Mouse (Mus musculus) embryonic facial prominence, embryonic 12.5 days (tissue): ENCODE results near the gene Bank1. TPM values are rescaled to one million over a fixed set of nuclear protein-coding genes. Genes with fewer than 3 reads are reported as not detected.

Source experiments
- ATAC-seq: fragments of 200-750 bp; cut with Nextera tagmentation; 2 replicates; pipeline ENCODE4 v1.8.0; 2017; ENCODE audit not compliant: insufficient number of reproducible peaks, insufficient read depth, low FRiP score, low TSS enrichment
- H3K27ac ChIP-seq: fragments of 300-500 bp; sonication (generic); 2 replicates; pipeline ENCODE4 v1.5.1; 2016; ENCODE audit warnings: mild to moderate bottlenecking
- H3K27me3 ChIP-seq: fragments of 300-500 bp; sonication (generic); 2 replicates; pipeline ENCODE4 v1.6.1; 2016; ENCODE audit warnings: mild to moderate bottlenecking, moderate library complexity
- H3K36me3 ChIP-seq: fragments of 300-500 bp; sonication (generic); 2 replicates; pipeline ENCODE4 v1.6.1; 2016; ENCODE audit warnings: mild to moderate bottlenecking
- H3K4me1 ChIP-seq: fragments of 300-500 bp; sonication (generic); 2 replicates; pipeline ENCODE4 v1.6.1; 2016
- H3K4me2 ChIP-seq: fragments of 300-500 bp; sonication (generic); replicated peaks from 2 replicates; pipeline ENCODE4 v1.6.1; 2016; ENCODE audit warnings: mild to moderate bottlenecking, moderate library complexity
- H3K4me3 ChIP-seq: fragments of 300-500 bp; sonication (generic); 2 replicates; pipeline ENCODE4 v1.5.1; 2016; ENCODE audit warnings: mild to moderate bottlenecking
- H3K9ac ChIP-seq: fragments of 300-500 bp; sonication (generic); 2 replicates; pipeline ENCODE4 v1.6.1; 2016; ENCODE audit warnings: mild to moderate bottlenecking, moderate library complexity
- H3K9me3 ChIP-seq: fragments of 300-500 bp; sonication (generic); 2 replicates; pipeline ENCODE4 v1.6.1; 2016; ENCODE audit warnings: mild to moderate bottlenecking, moderate library complexity
- WGBS: fragments of 180-500 bp; shearing (Covaris S2); methylation state at CpG from one replicate; pipeline ENCODE4 v1.1.7; 2016; 5-methylcytosine and 5-hydroxymethylcytosine counted together
- polyA plus RNA-seq: library from polyadenylated mRNA; unstranded; fragments of >200 nt; fragmentation: Nextera tagmentation; extraction: Ambion mirVana; gene quantifications from 2 replicates; pipeline ENCODE4 v1.2.1, GENCODE M21; 2016

Bank1 gene
- polyA plus RNA-seq, 1 experiment from 2014 or later, result 0.65 TPM

DNA sequence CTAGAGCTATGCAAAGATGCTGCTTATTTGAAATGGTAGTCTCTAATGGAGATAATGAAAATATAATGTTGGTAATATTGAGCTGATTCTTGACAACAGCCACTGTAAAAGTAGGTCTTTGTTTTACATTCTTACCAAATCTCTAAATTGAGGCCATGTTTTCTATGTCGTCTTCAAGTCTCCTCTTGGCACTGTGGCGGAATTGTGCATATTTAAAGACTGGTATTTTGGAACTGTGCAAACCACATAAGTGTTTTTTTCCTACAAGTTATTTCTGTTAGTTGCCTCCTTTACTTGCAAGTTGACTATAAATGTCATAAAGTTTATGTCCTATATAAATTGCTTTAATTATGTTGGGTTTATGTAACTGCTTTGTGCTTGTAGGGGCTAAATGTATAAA is 280.5 kb downstream of the Bank1 start:
- Histone ChIP-seq H3K27ac (no peak overlapping the region), H3K4me1 (no peaks in the 10 kb centered on the region), H3K4me2 (no peak overlapping the region), H3K4me3 (no peak overlapping the region), H3K27me3 (no peaks in the 10 kb centered on the region), H3K9me3 (no peaks in the 10 kb centered on the region), H3K36me3 (no peaks in the 10 kb centered on the region), H3K9ac (no peak overlapping the region)
- 84% methylated on average over 2 of the region's 2 CpGs for WGBS
- ATAC-seq, result no peak

DNA sequence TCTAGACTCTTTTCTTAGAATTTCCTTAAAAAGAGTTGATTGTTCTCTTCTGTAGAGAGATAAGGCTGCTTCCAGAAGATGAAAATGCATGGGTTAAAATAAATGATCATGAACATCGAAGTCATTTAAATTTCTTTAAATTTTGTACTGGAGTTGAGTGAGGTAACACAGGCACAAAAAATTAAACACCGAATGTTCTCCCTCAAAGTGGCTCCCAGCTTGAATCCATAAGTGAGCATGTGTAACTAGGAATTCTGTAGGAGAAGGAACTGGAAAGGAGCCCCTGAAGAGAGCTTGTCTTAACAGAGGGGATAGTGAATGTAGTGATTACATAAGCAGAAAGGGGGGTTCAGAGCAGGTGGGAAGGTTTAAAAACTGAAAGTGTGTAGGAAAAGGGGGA is 285.8 kb downstream of the Bank1 start:
- Histone ChIP-seq H3K4me1 (no peaks in the 10 kb centered on the region), H3K4me3 (no peak overlapping the region), H3K9me3 (no peaks in the 10 kb centered on the region), H3K9ac (no peak overlapping the region), H3K36me3 (no peaks in the 10 kb centered on the region), H3K27ac (no peak overlapping the region), H3K4me2 (no peak overlapping the region), H3K27me3 (no peaks in the 10 kb centered on the region)
- 87% methylated on average over 2 of the region's 2 CpGs for WGBS
- ATAC-seq, result no peak

DNA sequence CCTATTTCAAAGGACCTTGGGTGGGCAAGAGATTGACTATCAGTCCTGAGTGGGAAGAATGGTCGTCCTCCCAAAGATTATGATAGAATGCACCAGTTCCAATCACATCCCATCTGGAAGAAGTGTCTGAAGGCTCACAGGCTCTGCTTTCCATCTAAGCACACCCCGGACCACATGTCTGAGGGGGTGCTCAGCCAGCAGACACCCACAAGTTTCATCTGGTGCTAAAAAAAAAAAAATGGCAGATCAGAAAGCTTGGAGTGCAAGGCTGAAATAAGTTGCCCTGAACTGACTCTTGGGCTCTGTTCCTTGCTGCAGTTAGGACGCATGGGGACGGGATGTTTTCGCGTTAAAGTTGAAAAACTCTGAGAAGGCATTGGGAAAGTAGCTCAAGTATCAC is 286.4 kb downstream of the Bank1 start:
- H3K4me2 ChIP-seq, result no peak overlapping the region
- WGBS, result 93% methylated on average over 6 of the region's 6 CpGs
- H3K9me3 ChIP-seq, result no peaks in the 10 kb centered on the region

DNA sequence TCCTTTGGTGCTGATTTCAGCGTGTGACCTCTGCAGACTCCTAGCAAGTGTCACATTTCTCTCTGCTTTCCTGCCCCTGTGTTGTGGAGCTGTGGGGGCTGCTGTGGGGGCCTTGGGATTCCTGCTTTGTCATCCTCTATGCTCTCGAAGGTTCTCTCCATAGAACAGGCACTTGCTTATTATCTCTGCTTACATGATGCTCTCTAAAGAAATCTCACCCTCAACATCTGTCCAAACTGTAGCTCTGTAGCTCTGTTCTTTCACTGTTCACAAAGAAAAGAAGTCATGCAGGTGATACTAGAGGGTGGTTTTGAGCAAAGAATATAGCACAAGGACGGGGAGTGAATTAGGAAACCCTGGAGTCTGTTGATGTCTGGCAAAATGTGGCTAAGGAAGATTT is 288.6 kb downstream of the Bank1 start:
- no peaks in the 10 kb centered on the region for H3K36me3 ChIP-seq

More for the DNA sequence above, 286.4 kb downstream of the Bank1 start:
- Histone ChIP-seq H3K36me3 (no peaks in the 10 kb centered on the region), H3K4me1 (no peaks in the 10 kb centered on the region), H3K27me3 (no peaks in the 10 kb centered on the region), H3K9ac (no peak overlapping the region), H3K4me3 (no peak overlapping the region), H3K27ac (no peak overlapping the region)
- ATAC-seq, result no peak

DNA sequence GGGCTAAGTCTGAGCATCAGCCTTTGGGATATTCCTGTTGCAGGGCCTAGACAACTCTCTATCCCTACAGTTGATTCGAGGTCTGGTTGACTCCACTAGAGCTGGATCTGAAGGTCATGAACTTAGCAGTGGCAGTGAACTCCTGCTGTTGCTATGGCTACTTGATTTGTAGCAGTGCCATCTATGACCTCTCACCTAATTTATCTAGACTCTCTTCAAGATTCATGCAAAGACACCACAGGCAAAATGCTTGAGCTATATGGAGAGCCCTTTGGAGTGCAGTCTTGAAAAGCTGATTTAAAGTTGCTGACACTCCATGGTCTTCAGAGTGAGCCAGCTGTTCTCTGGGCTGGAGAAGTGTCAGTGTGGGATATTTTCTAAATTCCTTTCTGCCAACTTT is 290.1 kb downstream of the Bank1 start:
- H3K4me2 ChIP-seq, result no peak overlapping the region
- H3K4me1 ChIP-seq, result no peaks in the 10 kb centered on the region
- ATAC-seq, result no peak
- no peak overlapping the region for H3K9ac ChIP-seq
- no peak overlapping the region for H3K27ac ChIP-seq
- no peaks in the 10 kb centered on the region for H3K9me3 ChIP-seq
- no peaks in the 10 kb centered on the region for H3K27me3 ChIP-seq
- no peak overlapping the region for H3K4me3 ChIP-seq
- no peaks in the 10 kb centered on the region for H3K36me3 ChIP-seq
- 64% methylated on average over 1 of the region's 1 CpGs for WGBS

More for the DNA sequence above, 288.6 kb downstream of the Bank1 start:
- Histone ChIP-seq H3K9me3 (no peaks in the 10 kb centered on the region), H3K4me3 (no peak overlapping the region), H3K4me2 (no peak overlapping the region), H3K27ac (no peak overlapping the region), H3K9ac (no peak overlapping the region), H3K4me1 (no peaks in the 10 kb centered on the region), H3K27me3 (no peaks in the 10 kb centered on the region)
- 35% methylated on average over 3 of the region's 3 CpGs for WGBS
- no peak for ATAC-seq

DNA sequence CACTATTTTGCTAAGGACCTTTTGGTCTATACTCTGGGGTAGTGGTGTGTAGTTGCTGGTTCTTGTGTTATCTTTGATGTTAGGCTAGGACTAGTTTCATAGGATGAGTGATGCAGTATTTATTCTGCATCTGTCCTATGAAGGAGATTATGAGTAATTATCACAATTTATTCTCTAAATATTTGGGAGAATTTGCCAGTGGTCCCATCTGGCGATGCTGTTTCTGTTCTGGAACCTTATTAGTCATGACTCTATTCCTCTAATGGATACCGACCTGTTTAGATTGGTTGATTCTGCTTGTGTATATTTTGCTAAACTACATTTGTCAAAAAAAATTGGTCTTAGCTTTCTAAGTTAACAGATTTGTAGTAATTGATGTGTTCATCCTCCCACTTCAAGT is 301.0 kb downstream of the Bank1 start:
- Histone ChIP-seq H3K4me2 (no peak overlapping the region), H3K27ac (no peak overlapping the region), H3K36me3 (no peaks in the 10 kb centered on the region), H3K9me3 (no peaks in the 10 kb centered on the region), H3K4me3 (no peak overlapping the region), H3K9ac (no peak overlapping the region), H3K4me1 (no peaks in the 10 kb centered on the region), H3K27me3 (no peaks in the 10 kb centered on the region)
- WGBS, result 89% methylated on average over 2 of the region's 2 CpGs
- ATAC-seq, result no peak

DNA sequence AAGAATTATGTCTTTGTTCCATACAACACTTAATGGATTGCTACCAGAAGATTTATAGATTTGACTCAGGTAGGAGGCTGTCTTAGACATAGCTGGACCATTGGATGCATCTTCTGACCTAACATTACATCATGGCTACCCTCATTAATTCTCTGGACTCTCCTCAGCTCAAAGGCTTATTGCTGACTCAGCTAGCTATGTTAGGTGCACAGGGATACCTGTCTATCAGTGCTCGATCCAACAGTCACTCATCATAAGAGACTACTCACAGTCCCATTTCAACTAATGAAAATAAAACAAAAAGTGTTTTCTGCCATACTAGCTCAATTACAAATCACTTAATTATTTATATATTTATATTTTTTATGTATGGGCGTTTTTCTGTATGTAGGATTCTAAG is 308.3 kb downstream of the Bank1 start:
- Histone ChIP-seq H3K27ac (no peak overlapping the region), H3K27me3 (no peaks in the 10 kb centered on the region), H3K4me3 (no peak overlapping the region), H3K4me1 (no peaks in the 10 kb centered on the region), H3K9ac (no peak overlapping the region), H3K9me3 (no peaks in the 10 kb centered on the region), H3K4me2 (no peak overlapping the region), H3K36me3 (no peaks in the 10 kb centered on the region)
- 89% methylated on average over 2 of the region's 2 CpGs for WGBS
- ATAC-seq, result no peak

DNA sequence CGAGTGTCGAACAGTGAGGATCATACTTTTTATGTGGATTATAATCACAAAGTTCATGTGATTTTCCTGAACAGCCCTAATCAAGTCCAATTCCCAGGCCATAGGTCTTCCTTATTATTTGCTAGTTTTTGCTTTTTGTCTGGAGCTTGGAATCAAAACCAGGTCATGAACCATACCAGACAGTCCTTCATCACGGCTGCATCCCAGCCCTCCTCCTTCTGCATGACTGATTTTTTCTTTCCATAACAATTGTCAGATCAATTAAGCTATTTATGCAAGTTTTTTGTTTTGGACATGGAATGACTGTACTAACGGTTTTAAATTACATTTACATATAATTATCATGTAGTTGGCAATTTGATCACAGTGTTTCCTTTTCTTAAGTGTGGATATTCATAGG is 315.2 kb downstream of the Bank1 start:
- 80% methylated on average over 4 of the region's 4 CpGs for WGBS
- H3K27me3 ChIP-seq, result no peaks in the 10 kb centered on the region
- no peak overlapping the region for H3K27ac ChIP-seq
- no peak overlapping the region for H3K4me2 ChIP-seq
- H3K4me1 ChIP-seq, result peaks cover 10% of the 10 kb centered on the region
- H3K9me3 ChIP-seq, result no peaks in the 10 kb centered on the region
- no peak overlapping the region for H3K4me3 ChIP-seq
- H3K9ac ChIP-seq, result no peak overlapping the region
- no peak for ATAC-seq
- H3K36me3 ChIP-seq, result no peaks in the 10 kb centered on the region

DNA sequence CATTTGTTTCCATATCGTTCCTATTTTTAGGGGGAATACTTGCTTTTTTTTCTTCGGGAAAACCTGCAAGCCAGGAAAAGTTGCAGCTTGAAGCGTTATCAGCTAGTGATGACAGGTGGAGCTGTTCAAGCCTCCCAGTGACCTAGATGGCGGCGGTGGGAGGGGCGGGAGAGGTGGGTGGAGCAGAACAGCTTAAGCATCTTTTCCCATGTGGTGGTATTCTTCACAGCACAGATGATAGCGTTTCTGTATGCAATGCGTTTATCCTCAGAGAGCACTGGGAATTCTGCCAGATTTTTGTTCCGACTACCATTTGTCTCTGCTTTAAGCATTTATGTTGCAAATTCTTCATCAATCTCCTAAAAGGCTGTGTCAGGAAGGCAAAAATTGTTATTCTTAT is 318.0 kb downstream of the Bank1 start:
- Histone ChIP-seq H3K36me3 (no peaks in the 10 kb centered on the region), H3K27ac (no peak overlapping the region), H3K4me3 (no peak overlapping the region), H3K4me1 (peaks cover 10% of the 10 kb centered on the region), H3K27me3 (no peaks in the 10 kb centered on the region), H3K9ac (no peak overlapping the region), H3K9me3 (no peaks in the 10 kb centered on the region), H3K4me2 (peak overlapping the region; percentile 33)
- 26% methylated on average over 9 of the region's 9 CpGs for WGBS
- no peak for ATAC-seq

DNA sequence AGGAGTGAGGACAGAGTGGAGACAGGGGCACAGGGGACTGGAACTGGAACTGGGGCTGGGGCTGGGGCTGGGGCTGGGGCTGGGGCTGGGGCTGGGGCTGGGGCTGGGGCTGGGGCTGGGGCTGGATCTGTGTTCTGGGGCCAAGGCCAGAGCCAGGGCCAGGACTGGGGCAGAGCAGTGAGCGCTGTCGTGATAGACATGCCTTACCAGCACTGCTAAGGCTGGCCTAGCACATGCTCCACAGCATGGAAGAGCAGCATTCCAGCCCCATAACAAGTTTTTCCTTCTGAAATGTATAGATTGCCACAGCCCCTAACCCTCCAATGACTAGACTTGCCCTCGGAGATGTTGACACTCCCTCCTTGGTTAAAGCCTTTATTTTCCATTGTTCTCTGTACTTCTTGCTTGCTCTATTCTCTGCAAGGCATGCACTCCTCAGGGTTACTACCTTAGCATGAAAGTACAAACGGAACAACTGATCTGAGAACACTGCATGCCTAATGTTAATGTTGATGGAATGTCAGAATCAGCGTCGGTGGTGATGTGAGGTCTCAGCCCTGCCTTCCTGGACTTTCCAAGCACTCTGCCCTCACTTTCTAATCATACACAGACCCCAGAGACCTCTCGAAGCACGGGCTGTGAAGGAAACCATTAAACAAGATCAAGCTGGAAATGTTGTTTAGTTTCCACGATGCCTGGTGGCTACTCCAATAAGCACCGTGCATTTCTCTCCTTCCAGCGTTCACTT is 318.6 kb downstream of the Bank1 start:
- Histone ChIP-seq H3K27me3 (no peaks in the 10 kb centered on the region), H3K4me3 (no peak overlapping the region), H3K36me3 (no peaks in the 10 kb centered on the region), H3K9me3 (no peaks in the 10 kb centered on the region), H3K4me2 (peak overlapping the region; percentile 33), H3K27ac (no peak overlapping the region), H3K4me1 (peaks cover 10% of the 10 kb centered on the region), H3K9ac (no peak overlapping the region)
- 39% methylated on average over 11 of the region's 11 CpGs for WGBS
- no peak for ATAC-seq
